In genomic region chr13:28844495-28844894, GRCm38 (mm10) we compare ENCODE assay signal across 14 mouse cellular contexts.
DNase-seq lines count a peak whose midpoint lies in the region; ATAC-seq and TF ChIP-seq lines count a peak whose summit lies in the region.
"Had no signal": no experiment of that assay in that cellular context is flagged by ENCODE, and none has a peak within 500 bp of the region (broad histone marks: within the 10 kb centered on the region; RNA-seq: fewer than 3 reads in every experiment).

No protein-coding gene starts in this region.

- in situ Hi-C loops in ES-E14 (cut with MboI; ENCODE audit: low sequenced_read_pairs in 2 of 2, unreplicated experiment in 2 of 2) = no loop called here

- ATAC-seq in forebrain, embryonic 14.5 days = no peak
- no peak for ATAC-seq in embryonic facial prominence, embryonic 13.5 days (ENCODE audit: insufficient number of reproducible peaks, insufficient read depth, low FRiP score, low TSS enrichment, low read depth)
- no peak; the same call in 1 of the 2 replicates for ATAC-seq in limb, embryonic 12.5 days (ENCODE audit: insufficient number of reproducible peaks, insufficient read depth, low FRiP score, low TSS enrichment, low read depth)

- DNase-seq in forebrain, embryonic 10.5 days (ENCODE audit: extremely low spot score, low spot score) = no peak
- DNase-seq in forebrain, embryonic 14.5 days (ENCODE audit: low spot score) = no peak
- DNase-seq in ES-E14 (ENCODE audit: low read depth, low spot score) = peak; percentile 4
- no peak for DNase-seq in spleen, adult 18-20 months
- DNase-seq in gastrocnemius, postnatal 4 days (ENCODE audit: low spot score in 2 of 2) = no peak
- no peak for DNase-seq in cerebellum, adult 11-12 months
- DNase-seq: cerebellum, postnatal 14 days; kidney, adult 9 months; layer of hippocampus, adult 9-11 months; liver had no signal

- H3K27ac ChIP-seq in forebrain, embryonic 10.5 days = peak overlapping the region; percentile 48
- no peak overlapping the region; the same call in 1 of the 2 replicates for H3K27ac ChIP-seq in forebrain, embryonic 14.5 days (ENCODE audit: low read depth, low read length)
- no peak overlapping the region for H3K27ac ChIP-seq in ES-E14 (ENCODE audit: insufficient read depth, low read depth, low read length, poor library complexity, severe bottlenecking)
- H3K27ac ChIP-seq in embryonic facial prominence, embryonic 13.5 days = peak overlapping the region; percentile 64
- peak overlapping the region; percentile 66 for H3K27ac ChIP-seq in limb, embryonic 12.5 days
- H3K27ac ChIP-seq: heart, embryonic 15.5 days had no signal

- no peak overlapping the region for H3K4me3 ChIP-seq in forebrain, embryonic 10.5 days
- H3K4me3 ChIP-seq in forebrain, embryonic 14.5 days (ENCODE audit: low read depth, low read length) = no peak overlapping the region
- H3K4me3 ChIP-seq in ES-E14 (ENCODE audit: insufficient read depth in 1 of 2, low read depth in 1 of 2, low read length in 2 of 2, poor library complexity in 1 of 2, severe bottlenecking in 1 of 2) = no peak overlapping the region
- H3K4me3 ChIP-seq in embryonic facial prominence, embryonic 13.5 days = no peak overlapping the region
- no peak overlapping the region for H3K4me3 ChIP-seq in limb, embryonic 12.5 days (replicated peaks)
- H3K4me3 ChIP-seq: heart, embryonic 15.5 days had no signal

- WGBS in forebrain, embryonic 10.5 days = 36% methylated on average over 3 of the region's 3 CpGs
- 31% methylated on average over 3 of the region's 3 CpGs for WGBS in forebrain, embryonic 14.5 days
- WGBS in embryonic facial prominence, embryonic 13.5 days = 43% methylated on average over 3 of the region's 3 CpGs
- WGBS in limb, embryonic 12.5 days = 76% methylated on average over 3 of the region's 3 CpGs

- H3K9ac ChIP-seq in forebrain, embryonic 14.5 days (ENCODE audit: low read length) = no peak overlapping the region
- H3K9ac ChIP-seq in ES-E14 (ENCODE audit: insufficient read depth, low read depth, low read length, poor library complexity, severe bottlenecking) = no peak overlapping the region
- H3K9ac ChIP-seq in embryonic facial prominence, embryonic 13.5 days = no peak overlapping the region
- no peak overlapping the region for H3K9ac ChIP-seq in limb, embryonic 12.5 days (replicated peaks)
- H3K9ac ChIP-seq: heart, embryonic 15.5 days had no signal

- no peaks in the 10 kb centered on the region for H3K9me3 ChIP-seq in forebrain, embryonic 10.5 days
- no peaks in the 10 kb centered on the region for H3K9me3 ChIP-seq in forebrain, embryonic 14.5 days (replicated peaks; ENCODE audit: control insufficient read depth, low read length)
- H3K9me3 ChIP-seq in ES-E14 (ENCODE audit: control insufficient read depth, insufficient read depth, low read depth, low read length) = no peaks in the 10 kb centered on the region
- no peaks in the 10 kb centered on the region for H3K9me3 ChIP-seq in embryonic facial prominence, embryonic 13.5 days
- H3K9me3 ChIP-seq in limb, embryonic 12.5 days = no peaks in the 10 kb centered on the region
- H3K9me3 ChIP-seq: G1E; heart, embryonic 15.5 days had no signal

- H3K27me3 ChIP-seq in forebrain, embryonic 10.5 days (ENCODE audit: poor library complexity, severe bottlenecking) = no peaks in the 10 kb centered on the region
- no peaks in the 10 kb centered on the region for H3K27me3 ChIP-seq in forebrain, embryonic 14.5 days (replicated peaks; ENCODE audit: control insufficient read depth, insufficient read depth, low read length)
- H3K27me3 ChIP-seq in embryonic facial prominence, embryonic 13.5 days = no peaks in the 10 kb centered on the region
- no peaks in the 10 kb centered on the region for H3K27me3 ChIP-seq in limb, embryonic 12.5 days
- H3K27me3 ChIP-seq: heart, embryonic 15.5 days had no signal

- H3K36me3 ChIP-seq in forebrain, embryonic 10.5 days (replicated peaks) = peaks cover 13% of the 10 kb centered on the region
- no peaks in the 10 kb centered on the region for H3K36me3 ChIP-seq in forebrain, embryonic 14.5 days (ENCODE audit: control insufficient read depth, insufficient read depth, low read length)
- H3K36me3 ChIP-seq in ES-E14 (ENCODE audit: control insufficient read depth, insufficient read depth, low read length, poor library complexity, severe bottlenecking) = no peaks in the 10 kb centered on the region
- H3K36me3 ChIP-seq in embryonic facial prominence, embryonic 13.5 days = no peaks in the 10 kb centered on the region; the same call in 1 of the 2 replicates
- H3K36me3 ChIP-seq in limb, embryonic 12.5 days = no peaks in the 10 kb centered on the region; the same call in 1 of the 2 replicates
- H3K36me3 ChIP-seq: G1E; heart, embryonic 15.5 days had no signal

- H3K4me2 ChIP-seq in forebrain, embryonic 14.5 days (ENCODE audit: low read length) = no peak overlapping the region
- H3K4me2 ChIP-seq in embryonic facial prominence, embryonic 13.5 days = no peak overlapping the region
- no peak overlapping the region for H3K4me2 ChIP-seq in limb, embryonic 12.5 days
- H3K4me2 ChIP-seq: heart, embryonic 15.5 days had no signal

- peaks cover 65% of the 10 kb centered on the region for H3K4me1 ChIP-seq in forebrain, embryonic 10.5 days
- H3K4me1 ChIP-seq in forebrain, embryonic 14.5 days (ENCODE audit: control insufficient read depth, insufficient read depth, low read length) = peaks cover 20% of the 10 kb centered on the region
- peaks cover 0 to 7% of the 10 kb centered on the region in 2 experiments; a peak in 2 of 4 replicates for H3K4me1 ChIP-seq in ES-E14 (ENCODE audit: control insufficient read depth in 2 of 2, insufficient read depth in 2 of 2, low read length in 2 of 2, poor library complexity in 1 of 2)
- H3K4me1 ChIP-seq in embryonic facial prominence, embryonic 13.5 days = peaks cover 32% of the 10 kb centered on the region
- peaks cover 28% of the 10 kb centered on the region for H3K4me1 ChIP-seq in limb, embryonic 12.5 days (replicated peaks)

TF ChIP-seq in ES-E14, 5 proteins besides CTCF, POLR2A, EP300 and RAD21:
- TF ChIP-seq MAFK (IDR thresholded peaks at IDR 0.05; ENCODE audit: insufficient read depth, low read depth, low read length) (no peak), CHD2 (IDR thresholded peaks at IDR 0.05; ENCODE audit: low read depth, low read length) (no peak), ZNF384 (IDR thresholded peaks at IDR 0.05; ENCODE audit: low read depth, low read length) (no peak), HCFC1 (IDR thresholded peaks at IDR 0.05; ENCODE audit: borderline replicate concordance, insufficient read depth, low read length) (no peak), ZC3H11A (IDR thresholded peaks at IDR 0.05; ENCODE audit: borderline replicate concordance, low read depth, low read length) (no peak)

Comparison
In these comparisons a context has a peak if more than half of its experiments do, and no peak if none do; other contexts are left out.
1. H3K27ac ChIP-seq: peak in forebrain, embryonic 10.5 days (single experiment), embryonic facial prominence, embryonic 13.5 days (single experiment) and limb, embryonic 12.5 days (single experiment); none in forebrain, embryonic 14.5 days (single experiment) and ES-E14 (single experiment).